Mouse (Mus musculus) natural killer cell, adult 2 months (primary cell): ENCODE data around the gene Itgb6.

Experiments
- DNase-seq, 2 experiments: peaks; one replicate each; pipeline ENCODE4 v3.0.0; 2022; ENCODE audit warnings: low spot score in 2 of 2

Itgb6 gene

DNA sequence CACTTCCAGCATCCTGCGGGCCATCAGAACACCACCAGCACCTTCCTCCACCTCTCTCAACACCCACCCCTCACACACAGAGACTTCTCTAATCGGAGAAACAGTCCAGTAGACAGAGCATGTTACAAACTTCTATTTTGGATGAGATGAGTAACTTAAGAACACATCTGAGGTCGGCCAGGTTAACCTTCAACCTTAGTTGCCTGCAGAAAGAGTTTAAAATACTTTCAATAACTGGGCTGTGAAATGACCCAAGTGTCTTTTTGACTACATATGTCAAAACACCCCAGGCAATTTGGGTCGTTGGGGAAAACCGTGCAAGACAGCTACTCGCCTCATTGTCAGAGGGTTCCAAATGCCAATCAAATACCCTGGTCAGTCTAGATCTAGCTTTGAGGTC lies 10.0 kb downstream of the Itgb6 start:
- DNase-seq: no peak

DNA sequence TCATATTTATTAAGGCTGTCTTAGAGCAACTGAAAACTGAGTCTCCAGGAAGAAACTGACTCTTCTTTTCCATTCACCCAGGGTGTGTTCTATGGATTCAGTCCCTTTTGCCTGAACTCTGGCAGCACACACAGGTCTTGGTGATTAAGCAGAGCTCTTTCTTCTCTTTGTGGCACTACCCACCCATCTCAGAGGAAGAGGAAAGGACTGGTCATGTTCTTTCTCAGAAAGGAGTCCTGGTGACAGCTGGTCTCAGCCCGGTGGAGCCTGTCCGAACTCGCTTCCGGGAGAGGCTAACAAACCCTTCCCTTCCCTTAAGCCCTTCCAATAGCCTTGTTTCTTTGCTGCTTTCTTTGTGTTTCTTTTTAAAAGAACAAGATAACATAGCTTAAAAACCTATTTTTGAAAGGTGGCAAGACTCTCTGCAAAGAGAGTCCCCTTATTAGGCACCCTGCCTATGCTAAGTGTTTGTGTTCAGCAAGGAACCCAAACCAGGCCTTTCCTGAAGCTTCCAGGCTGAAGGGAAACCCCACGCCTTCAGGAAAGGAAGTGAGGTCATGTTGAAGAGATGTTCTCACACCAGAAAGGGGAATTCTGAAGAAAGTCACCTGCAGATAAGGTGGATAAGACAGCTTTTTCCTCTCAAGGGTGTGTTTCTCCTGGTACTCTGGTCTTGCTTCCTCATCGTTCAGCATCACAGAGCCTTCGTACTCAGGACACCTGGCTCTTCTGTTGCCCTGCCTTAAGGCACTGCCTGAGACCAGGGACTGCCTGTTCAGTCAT lies 11.2 kb downstream of the Itgb6 start:
- no peak for DNase-seq

DNA sequence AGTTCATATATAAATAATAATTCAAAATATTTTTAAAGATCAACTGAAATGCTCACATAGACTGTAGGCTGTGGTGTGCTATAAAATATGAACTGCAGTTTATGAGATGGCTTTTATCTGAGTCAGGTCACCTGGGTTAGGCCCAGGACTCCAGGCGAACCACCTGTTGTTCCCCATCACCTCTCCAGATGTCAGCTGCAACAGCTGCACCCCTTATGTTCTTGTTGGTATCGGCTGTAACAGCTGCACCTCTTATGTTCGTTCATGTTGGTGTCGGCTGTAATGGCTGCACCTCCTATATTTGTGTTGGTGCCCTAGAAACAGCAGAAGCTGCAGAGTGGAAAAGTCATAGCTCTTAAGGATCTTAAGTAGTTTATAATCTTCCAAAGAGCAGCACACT lies 12.1 kb downstream of the Itgb6 start:
- no peak for DNase-seq

DNA sequence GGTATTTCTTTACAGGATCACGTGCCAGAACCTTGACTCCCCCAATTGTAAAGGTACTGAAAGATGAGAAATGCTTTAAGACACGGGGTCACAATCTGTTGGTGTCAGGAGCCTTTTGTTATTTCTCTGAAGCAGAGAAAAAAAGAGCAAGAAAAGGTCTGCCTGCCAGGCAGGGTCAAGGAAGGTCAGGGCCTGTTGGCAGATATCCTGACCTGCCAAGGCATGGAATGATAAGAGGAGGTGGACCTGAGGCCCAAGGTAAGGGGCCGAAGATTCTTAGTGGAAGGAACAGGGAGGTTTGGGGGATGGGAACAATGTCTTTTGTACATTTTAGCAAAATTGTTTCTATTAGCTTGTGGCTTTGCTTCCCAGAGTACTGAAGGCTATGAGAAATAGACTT lies 13.8 kb downstream of the Itgb6 start:
- DNase-seq: no peak

DNA sequence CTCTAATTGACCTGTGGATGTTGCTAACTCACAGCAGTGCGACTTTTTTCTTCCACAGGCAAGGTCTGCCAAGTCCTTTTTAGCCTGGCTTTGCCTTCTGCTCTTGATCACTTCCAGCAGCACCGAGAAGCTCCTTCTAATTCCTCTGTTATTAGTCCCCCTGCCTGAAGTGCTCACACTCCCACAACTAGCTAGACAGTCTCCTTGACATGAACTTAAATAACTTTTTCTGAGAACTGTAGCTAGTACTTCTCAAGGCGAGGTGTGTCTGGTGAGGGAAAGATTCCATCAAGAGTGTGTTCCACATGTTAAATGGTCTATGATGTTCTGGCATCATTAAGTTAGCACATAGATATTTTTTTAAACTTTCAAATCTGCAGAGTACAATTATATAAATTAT lies 15.6 kb downstream of the Itgb6 start:
- no peak for DNase-seq

DNA sequence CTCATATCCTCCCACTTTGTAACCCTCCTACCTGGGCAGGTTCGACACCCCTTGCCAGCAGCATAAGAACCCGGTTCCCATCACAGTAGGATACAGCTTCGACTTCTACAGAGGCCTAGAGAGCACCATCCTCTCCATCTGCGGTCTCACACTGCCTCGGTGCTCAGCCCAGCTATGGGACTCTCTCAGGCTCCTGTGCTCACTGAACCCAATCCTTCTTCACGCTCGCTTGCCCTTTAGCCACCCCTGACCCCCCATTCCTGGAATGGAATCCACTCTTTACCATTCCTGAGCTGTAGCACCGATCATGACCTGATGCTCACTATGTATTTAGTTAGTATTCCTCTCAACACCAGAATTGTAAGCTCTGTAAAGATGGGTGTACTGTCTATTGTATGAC lies 17.0 kb downstream of the Itgb6 start:
- no peak for DNase-seq

DNA sequence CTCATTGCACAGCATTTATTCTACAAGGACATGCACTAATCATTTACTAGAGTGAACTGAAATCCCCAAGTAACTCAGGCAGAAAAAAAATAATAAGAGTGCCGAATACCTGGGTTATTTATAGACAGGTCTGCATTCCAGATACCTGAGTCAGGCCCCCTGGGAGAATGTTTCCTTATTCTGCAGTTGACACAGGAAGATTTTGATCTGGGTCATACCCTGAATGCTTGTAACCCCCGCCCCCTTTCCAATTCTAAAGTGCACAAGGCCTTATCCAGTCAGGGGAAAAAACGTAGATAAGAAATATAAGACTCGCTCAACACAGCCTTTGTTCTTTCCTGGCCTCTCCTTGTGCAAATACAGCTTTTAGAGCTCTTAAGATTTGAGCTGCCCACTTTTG lies 19.1 kb downstream of the Itgb6 start:
- no peak for DNase-seq

DNA sequence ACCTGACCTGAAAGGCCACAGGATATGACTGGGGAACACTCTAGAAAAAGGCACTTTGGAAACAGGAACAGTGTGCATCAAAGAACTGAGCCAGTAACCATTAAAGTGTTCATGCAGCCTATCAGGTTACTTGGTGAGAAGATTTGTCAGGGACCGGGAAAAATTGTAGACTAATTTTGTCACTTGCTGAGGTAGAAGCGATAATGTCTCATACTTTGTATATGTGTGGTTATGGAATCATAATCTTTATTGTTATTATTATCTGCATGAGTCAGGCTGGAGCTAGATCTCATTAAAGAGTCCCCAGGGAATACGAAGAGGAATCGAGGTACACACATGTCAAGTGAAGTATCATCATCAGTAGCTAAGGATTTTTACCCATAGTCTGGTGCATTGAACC lies 21.5 kb downstream of the Itgb6 start:
- DNase-seq: no peak

DNA sequence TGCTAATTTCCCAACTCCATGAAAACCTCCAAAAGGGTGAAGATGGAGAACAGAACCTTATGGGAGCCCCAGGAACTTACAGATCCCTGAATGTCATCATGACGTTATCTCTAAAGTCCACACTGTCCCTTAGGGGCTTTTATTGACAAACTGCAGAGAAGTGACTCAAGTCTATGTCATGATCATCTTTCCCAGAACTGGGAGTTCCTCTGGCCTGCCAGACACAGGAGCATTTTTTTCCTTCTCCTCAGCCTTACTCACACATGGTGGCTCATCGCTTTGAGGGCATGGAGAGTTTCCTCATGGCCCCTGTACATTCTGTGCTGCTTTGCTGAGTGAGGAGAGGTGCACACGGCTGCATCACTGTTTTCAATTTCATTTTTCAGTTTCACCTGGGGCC lies 22.4 kb downstream of the Itgb6 start:
- DNase-seq: no peak

DNA sequence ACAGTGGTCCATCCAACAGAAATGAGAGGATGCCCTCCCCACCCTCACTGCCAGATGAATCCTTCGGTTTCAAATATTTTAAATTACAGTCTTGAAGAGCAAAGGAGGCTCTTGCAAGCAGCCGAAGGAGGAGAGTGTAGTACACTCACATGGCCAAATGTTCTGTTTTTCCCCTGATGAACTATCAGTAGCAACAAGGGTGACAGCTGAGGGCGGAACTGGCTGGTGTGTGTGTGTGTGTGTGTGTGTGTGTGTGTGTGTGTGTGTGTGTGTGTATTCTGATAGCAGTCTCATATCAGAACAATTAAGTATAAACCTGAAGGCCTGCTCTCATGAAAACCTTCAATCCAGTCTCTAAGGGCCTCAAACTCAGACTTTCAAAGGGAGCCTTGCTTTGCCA lies 22.9 kb downstream of the Itgb6 start:
- no peak for DNase-seq

DNA sequence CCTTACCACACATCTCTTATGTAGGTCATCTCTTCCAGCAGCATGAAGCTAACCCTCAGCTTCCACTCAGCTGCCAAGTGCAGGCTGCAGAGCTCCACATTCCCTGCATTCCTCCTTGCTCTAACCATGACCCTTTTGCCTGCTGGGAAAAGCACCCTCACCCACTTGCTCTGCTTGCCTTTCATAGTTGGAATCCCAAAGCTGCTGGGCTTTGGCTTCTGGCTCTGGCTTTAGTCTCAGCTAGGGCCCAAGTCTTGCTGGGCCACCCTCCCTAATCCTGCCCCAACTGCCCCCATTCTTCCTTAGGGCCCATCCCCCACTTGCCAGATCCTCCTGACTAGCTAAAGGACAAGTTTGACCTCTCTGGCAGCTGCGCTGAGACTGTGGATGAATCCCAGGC lies 24.3 kb downstream of the Itgb6 start:
- no peak for DNase-seq

DNA sequence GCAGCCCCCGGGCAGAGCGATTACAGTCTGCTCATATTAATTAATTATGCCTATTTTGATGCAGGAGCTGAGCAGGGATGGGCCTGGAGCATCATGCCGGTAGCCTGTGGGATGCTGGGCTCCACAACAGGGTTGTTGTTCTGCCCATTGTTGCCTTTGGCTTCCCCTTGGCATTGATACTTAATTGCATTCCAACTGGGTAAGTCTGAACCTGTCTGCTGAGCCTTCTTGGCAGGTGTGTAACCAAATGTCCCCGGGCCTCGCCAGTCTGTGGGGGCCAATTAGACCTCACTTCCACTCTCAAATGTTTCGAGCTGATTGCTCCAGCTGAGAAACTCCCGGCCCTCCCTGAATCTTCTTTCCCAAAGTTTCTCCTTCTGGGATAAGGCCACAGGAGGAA lies 24.9 kb downstream of the Itgb6 start:
- DNase-seq: no peak

DNA sequence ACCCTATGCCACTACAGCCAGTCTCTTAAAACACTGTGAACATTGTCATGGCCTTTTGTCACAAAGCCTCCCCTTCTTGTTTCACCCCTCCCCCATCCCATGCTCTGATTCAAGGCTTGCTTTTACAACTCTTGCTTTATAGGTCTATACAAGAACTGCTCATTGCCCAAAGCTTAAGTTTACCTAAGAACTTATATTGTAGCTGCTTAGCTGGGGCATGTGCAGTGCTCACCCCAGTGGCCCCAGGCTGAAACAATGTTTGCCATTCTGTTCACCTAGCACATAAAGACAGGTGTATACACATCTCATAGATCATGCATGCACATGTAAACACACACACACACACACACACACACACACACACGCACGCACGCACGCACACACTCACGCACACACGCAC lies 25.9 kb downstream of the Itgb6 start:
- no peak for DNase-seq

DNA sequence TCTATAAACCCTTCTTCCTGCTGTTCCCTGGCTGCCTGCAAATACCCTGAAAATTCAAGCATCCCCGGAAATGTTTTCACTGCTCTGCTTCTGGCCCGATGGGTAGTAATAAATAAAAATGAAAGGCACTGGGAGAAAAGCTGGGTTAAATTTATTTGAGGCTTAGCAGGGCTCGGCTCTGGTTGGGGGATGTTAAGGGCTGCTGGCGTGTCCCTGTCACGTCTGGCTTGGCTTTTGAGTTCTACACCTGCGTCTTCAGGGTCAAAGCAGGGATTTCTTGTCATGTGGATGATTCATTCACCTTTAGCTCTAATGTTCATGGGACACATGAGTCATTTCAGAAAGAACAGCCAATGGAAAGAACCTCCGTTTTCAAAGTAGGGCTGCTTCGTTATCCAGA lies 26.7 kb downstream of the Itgb6 start:
- DNase-seq: no peak

DNA sequence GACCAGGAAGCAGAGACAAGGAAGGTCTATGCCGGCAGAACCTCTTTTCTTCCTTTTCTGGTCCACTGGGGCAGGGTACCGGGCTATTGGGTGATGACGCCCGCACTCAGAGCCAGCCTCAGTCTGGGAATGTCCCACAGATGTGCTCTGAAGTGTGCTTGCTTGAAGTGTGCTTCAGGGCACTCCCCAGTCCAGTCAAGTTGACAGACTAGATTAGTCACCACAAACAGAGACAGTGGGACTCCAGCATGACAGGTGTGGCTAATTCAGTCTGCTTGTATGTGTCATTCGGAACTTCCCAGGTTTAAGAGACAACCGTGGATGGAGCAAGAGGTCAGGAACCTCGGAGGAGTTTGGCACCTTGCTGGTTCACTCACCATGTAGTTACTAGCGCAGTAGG lies 27.9 kb downstream of the Itgb6 start:
- no peak for DNase-seq

DNA sequence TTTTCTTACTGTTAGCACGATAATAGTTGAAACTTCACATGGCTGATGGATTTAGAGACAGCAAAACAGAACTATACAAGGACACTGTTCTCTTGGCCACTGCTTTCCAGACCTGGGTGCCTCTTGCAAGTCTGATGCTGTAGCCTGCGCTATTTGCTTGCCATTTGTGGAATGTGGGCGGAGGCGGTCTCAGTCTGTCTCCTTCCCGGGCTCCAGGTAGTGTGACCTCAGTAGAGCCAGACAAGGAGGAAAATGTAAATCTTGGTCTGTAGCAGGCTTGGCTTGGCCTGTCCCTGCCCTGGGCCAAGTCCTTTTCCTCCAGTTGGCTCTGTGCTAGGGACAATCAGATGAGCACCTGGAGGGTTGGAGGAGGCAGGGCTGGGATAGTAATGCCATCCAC lies 30.2 kb downstream of the Itgb6 start:
- DNase-seq: no peak

DNA sequence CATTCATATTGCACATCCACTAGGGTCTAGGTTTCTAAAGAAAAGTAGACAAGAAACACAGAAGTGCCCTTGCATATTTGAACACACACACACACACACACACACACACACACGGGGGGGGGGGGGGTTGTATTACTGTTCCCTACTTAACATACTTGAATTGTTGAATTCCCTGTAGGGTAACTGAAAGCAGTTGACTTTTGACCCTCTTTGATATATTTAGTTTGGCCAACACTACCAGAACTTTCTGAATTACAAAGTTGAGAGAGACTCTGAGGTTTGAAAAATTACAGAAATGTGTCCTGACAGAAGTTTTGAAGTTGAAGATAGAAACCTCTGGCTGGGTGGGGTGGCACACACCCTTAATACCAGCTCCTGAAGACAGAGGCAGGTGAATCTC lies 32.2 kb downstream of the Itgb6 start:
- no peak for DNase-seq

DNA sequence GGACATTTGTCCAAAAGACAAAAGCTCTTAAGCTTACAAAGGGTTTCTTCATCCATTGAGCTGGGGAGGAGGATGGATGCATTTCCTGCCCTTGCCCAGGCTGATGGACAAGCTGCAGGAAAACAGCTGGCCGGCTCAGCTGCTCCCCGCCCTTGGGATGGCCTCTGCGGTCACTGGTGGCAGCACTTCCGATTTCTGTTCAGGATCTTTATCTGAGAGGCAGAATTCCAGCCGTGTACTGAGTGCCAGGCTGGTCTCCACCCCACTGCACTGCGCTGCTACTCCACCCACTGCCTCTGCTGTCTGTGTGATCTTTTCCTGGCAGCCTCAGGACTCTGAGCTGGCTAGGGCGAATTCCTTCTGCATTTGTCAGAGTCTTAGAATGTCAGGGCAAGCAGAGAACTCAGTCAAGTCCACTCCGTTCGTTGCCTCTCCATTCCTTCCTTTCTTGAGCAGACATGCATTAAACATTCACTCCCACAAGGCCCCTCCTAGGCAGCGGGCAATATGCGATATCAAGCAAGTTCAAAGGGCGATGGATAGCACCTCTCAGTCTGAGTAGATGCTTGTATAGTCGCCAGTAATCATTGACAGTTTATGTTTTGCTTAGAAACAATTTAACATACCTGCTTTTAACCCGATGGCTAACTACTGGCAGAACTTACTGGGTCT lies 33.4 kb downstream of the Itgb6 start:
- DNase-seq: no peak

DNA sequence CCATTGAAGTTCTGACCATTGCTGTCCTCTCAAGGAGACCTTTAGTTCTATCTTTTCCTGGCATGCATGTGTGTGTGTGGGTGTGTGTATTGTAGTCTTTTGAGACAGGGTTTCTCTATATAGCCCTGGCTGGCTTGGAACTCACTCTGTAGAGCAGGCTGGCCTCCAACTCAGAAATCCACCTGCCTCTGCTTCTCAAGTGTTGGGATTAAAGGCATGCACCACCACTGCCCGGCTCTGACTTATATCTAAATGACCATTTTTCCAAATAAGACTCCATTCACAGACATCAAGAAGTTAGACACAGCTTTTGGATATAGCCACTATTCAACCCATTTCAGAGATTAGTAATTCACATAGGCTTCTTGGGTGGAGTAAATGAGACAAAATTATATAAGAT lies 34.3 kb downstream of the Itgb6 start:
- DNase-seq: no peak

DNA sequence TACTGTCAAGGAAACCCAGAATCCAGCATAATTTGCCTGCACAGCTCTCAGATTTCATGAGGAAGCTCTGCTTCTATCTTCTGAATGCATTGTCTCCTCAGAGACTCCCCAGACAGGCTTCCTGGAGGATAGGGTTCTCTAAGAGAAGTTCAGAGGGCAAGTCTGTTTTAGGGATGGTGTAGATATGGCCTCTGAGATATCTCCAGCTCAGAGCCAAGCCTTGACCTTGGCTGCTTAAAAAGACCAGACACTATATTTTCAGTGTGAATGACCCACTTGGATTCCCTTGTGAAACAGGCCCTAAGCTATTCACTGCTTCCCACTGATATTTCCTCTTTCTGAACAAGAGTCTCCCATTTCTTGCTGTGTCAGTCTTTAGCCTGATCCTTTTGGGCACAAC lies 36.5 kb downstream of the Itgb6 start:
- no peak for DNase-seq

DNA sequence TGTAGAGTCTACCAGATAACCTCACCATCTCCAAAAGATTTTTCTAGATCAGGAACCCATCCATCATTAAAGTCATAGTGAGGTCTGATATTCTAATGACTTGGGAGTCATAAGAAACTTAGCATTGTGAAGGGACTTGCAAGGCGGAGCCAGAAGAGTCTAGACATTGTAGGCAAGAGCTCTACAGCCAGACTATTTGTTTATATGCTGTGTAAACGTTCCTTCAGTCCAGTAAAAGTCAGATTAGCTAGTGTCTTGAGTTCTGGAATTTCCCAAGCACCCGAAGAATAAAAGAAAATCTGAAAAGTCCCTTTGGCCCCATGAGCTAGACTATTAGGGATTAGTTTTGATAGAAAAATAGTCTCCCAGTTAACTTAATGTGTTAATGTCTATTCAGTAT lies 38.3 kb downstream of the Itgb6 start:
- DNase-seq: no peak

DNA sequence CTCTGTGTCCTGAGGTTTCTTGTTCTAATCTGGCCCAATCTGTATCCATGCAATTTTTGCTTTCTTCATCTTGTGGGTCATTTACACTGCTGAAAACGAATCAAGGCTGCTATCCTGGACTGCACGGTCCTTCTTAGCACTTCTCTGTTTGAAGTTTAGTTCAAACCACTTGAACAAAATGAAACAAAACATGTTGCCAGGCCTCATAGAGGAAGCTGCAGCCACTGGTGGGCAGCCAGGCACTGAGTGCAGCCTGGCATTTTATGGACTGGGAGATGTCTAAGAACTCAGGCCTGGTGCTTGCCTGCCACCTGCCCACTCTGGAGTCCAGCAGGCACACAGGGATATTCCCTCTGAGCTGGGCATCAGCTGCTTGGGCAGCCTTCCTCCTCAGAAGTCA lies 39.9 kb downstream of the Itgb6 start:
- DNase-seq: no peak

DNA sequence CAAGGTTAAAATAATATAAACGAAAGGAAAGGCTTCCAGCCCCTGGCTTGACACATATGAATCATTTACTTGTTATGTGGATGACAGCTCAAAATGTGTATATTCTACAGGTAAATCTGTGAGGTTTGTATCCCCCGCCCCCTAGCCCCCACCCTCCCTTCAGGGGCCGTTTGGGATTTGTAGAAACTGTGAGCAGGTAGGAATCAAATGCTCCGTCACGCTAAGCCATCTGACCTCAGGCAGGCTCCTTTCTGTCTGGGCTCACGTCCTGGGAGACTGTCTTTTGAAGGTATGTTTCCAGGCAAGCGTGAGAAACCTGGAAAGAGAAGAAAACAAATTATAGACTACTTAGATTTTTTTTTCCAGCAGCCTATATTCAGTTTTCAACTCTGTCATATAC lies 48.0 kb downstream of the Itgb6 start:
- no peak for DNase-seq
